Mouse (Mus musculus) CD4-positive naive resting alpha-beta T cell, adult 76 days (primary cell): ENCODE results near the gene Pmvk. TPM values are rescaled to one million over a fixed set of nuclear protein-coding genes. Genes with fewer than 3 reads are reported as not detected.

Experiments
- total RNA-seq: library from RNA; stranded (reverse); gene quantifications from one replicate; pipeline ENCODE4 v1.2.4, GENCODE M21; 2023

Gene Pmvk
- total RNA-seq, result 10.0 TPM

DNA sequence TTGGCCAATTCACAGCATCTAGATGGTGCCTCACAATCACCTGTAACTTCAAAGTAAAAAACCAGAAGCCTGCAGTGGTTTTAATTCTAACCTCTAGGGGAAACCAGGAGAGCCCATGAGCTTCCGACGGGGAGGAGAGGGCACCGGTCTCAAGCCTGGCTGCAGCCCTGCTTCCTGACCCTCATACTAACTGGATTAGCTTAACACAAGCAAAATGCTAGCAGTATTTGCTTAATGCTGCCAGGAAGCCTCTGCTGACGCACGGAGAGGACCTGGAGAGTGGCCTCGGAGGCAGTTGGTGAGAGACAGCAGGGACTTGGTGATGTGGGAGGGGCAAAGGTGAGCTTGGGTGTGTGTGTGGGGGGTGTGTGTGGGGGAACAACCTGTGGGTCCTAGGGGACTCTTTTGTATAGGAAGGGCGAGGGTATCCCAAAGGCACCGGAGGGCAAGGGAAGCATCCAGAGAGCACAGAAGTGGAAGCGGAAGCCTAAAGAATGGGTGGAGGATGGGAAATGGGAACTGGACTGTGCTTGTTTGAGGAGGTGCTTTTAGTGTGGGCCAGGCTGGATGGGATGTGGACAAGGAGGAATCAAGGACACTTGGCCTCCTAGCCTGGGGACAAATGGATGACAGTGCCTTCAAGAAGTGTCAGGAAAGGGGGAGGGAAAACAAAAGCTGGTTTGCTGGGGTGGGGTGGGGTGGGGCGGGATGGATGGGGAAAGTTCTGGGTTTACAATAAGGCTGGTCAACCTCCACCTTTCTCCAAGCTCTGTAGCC, at the start of gene Pmvk:
Pmvk (plus strand) TSS at position 141 of the 777 bp plus-strand sequence.

GRCm38 (mm10) chr3:89411490-89412393, 42.6 kb upstream of the Pmvk start, which contains the start of gene Flad1:
Gene Flad1 (minus strand): TSS chr3:89411870.

DNA sequence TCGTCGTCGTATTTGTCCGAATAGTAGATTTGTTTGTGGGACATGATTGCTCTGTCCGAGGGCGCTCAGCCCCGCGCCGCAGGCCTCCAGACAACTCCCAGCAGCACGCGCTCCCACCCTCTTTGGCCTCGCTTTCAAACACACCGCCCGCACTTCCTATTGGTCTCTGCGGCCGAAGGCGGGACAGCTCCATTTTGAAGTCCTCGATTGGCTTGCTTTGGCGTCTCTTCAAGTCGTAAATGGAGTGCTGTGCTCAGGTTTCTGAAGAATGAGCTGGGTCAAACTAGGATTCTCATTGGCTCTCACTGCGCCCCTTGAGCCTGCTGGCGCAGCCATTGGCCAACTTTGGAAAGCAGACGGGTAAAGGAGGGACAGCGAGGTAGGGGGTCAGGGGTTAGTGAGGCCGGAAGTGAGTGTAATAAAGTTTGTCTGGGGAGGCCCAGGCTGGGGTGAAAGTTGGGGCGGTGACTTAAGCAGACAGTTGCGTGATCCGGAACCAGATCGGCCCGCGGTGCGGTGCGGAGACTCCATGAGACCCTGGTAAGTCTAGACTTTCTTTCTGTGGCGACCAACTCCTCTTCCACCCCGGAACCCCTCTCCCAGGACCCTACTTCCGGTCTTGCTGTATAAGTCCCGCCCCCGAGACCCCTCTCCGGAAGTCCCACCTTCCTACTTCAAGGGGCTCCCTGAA, 36.0 kb upstream of the Pmvk start, which contains the start of the genes Cks1b and Shc1:
Cks1b (minus strand) TSS at position 214 of the 691 bp plus-strand sequence.
Shc1 (plus strand) TSS at position 274 of the 691 bp plus-strand sequence.

DNA sequence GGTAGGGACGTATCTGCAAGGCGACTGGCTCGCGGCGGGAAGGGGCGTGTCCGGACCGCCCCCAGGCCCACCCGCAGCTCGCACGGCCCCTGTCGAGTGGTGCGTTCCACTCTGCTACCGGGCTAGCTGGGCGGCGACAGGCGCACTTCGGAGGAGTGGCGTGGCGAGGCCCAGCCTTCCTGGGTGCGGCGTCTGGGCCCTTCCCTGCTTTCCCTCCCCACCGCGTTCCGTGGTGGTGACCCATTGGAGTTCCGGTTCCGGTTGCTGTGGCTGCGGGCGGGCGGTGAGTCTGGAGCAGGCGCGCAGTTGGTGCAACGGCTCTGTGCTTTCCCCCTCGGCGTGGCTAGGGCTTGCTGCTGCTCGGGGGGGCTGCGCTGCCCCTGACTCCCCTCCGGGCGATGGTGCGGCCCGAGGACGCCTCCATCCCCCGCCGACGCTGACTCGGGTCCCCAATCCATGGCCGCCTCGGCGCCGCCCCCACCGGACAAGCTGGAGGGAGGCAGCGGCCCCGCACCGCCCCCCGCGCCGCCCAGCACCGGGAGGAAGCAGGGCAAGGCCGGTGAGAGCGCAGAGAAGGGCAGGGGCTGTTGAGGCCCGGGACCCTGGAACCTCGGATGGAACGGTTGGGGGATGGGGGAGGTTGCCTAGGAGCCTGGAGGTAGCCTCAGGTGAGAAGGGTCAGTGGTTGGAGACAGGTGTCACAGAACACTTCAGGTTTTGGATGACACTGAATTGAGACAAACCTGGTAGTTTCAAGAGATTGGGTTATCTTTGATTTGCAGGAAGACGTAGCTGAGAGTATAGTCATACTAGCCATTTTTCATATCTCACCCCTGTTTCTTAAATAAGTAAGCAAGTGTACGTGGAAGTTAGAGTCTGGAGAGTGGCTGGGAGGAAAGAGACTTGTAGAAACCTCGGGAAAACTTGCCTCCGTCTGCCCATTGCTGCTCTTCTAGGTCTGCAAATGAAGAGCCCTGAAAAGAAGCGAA, 23.9 kb upstream of the Pmvk start, which contains the start of gene Pygo2:
Pygo2 (plus strand) TSS at position 44 of the 989 bp plus-strand sequence.

DNA sequence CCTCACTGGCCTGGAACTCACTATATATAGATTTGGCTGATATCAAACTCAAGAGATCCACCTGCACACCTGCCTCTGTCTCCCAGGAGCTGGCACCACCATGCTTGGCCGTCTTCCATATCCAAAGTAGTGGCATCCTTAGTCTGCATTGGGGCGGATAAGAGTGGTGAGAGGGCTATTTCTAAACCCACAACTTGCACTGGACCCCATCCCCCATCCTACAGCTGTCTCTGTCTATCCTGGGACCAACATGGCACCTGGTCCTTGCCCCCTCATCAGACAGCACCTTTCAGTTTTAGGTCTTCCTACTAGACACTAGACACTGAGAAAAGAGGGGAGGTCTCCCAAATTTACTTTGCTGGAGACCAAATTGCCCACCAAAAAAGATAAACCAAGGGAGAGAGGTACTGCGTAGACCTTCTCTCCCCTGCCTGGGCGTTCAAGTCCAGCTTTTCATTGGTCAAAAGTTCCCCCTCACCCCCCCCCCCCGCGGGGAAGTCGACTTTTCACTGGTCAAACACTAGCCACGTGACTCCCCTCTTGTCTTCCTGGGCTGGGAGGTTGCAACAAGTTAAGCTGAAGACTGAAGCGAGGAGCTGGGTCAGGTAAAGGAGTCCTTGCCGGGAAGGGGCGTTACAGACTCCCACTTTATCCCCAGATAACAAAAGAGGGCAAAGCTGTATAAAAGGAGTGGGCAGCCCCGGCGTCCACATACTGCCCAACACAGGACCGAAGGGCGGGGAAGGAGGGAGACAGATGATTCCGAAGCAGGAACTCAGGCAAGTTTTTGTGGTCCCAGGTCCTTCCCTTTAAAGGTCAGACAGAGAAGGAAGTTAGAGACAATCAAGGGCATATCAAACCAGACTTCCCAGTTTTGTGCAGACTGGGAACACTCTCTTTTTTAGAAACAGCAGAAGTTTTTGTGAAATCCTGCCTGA, 17.9 kb upstream of the Pmvk start, which contains the start of gene Pbxip1:
Pbxip1 (plus strand) TSS at position 531 of the 938 bp plus-strand sequence.

Other genes with a start within 250 kb of the Pmvk start
- gene Thbs3, start 239.4 kb upstream of the Pmvk start, total RNA-seq, result 6.9 TPM
- 175 TPM for gene Mtx1, start 227.5 kb upstream of the Pmvk start, total RNA-seq
- 1.5 TPM for gene Muc1, start 225.5 kb upstream of the Pmvk start, total RNA-seq
- gene Krtcap2, start 208.6 kb upstream of the Pmvk start, total RNA-seq, result 91.1 TPM
- gene Trim46, start 208.2 kb upstream of the Pmvk start, total RNA-seq, result 1.6 TPM
- 47.1 TPM for gene Dpm3, start 195.2 kb upstream of the Pmvk start, total RNA-seq
- gene Slc50a1, start 184.0 kb upstream of the Pmvk start, total RNA-seq, result 90.8 TPM
- not detected for gene Efna1, start 173.4 kb upstream of the Pmvk start, total RNA-seq
- not detected for gene Efna3, start 131.6 kb upstream of the Pmvk start, total RNA-seq
- gene Efna4, start 116.5 kb upstream of the Pmvk start, total RNA-seq, result 0.70 TPM
- 14.3 TPM for gene Adam15, start 104.5 kb upstream of the Pmvk start, total RNA-seq
- 0.23 TPM for gene Dcst2, start 92.6 kb upstream of the Pmvk start, total RNA-seq
- not detected for gene Dcst1, start 89.3 kb upstream of the Pmvk start, total RNA-seq
- 78.1 TPM for gene Zbtb7b, start 59.8 kb upstream of the Pmvk start, total RNA-seq
- not detected for gene Lenep, start 51.7 kb upstream of the Pmvk start, total RNA-seq
- 21.0 TPM for gene Flad1, start 42.7 kb upstream of the Pmvk start, total RNA-seq
- gene Cks1b, start 36.2 kb upstream of the Pmvk start, total RNA-seq, result 3.7 TPM
- 96.1 TPM for gene Shc1, start 36.1 kb upstream of the Pmvk start, total RNA-seq
- gene Pygo2, start 24.3 kb upstream of the Pmvk start, total RNA-seq, result 39.8 TPM
- gene Pbxip1, start 17.8 kb upstream of the Pmvk start, total RNA-seq, result 95.0 TPM
- gene Kcnn3, start 65.6 kb downstream of the Pmvk start, total RNA-seq, result not detected